Mouse (Mus musculus) testis, adult 2 months (tissue): Measurements from ENCODE around the gene Zfp790. TPM values are rescaled to one million over a fixed set of nuclear protein-coding genes. Genes with fewer than 3 reads are reported as not detected.
A peak's percentile ranks its signal among the peaks of the same experiment; 100 is the strongest.

Experiments
- H3K27ac ChIP-seq: fragments of 200-500 bp; 2 replicates; pipeline ENCODE4 v1.5.1; 2012; ENCODE audit warnings: low read depth, low read length; ENCODE audit not compliant: control insufficient read depth, insufficient read depth
- H3K27me3 ChIP-seq: fragments of 200-500 bp; 2 replicates; pipeline ENCODE4 v1.6.1; 2012; ENCODE audit warnings: mild to moderate bottlenecking, low read length, moderate library complexity; ENCODE audit not compliant: control insufficient read depth, insufficient read depth
- H3K36me3 ChIP-seq: fragments of 200-500 bp; 2 replicates; pipeline ENCODE4 v1.6.1; 2012; ENCODE audit warnings: mild to moderate bottlenecking, low read length; ENCODE audit not compliant: control insufficient read depth, insufficient read depth
- H3K4me1 ChIP-seq: fragments of 200-500 bp; 2 replicates; pipeline ENCODE4 v1.6.1; 2012; ENCODE audit warnings: low read length; ENCODE audit not compliant: control insufficient read depth, insufficient read depth
- H3K4me3 ChIP-seq: fragments of 200-500 bp; 2 replicates; pipeline ENCODE4 v1.5.1; 2012; ENCODE audit warnings: low read depth, mild to moderate bottlenecking, low read length, moderate library complexity, mixed read lengths; ENCODE audit not compliant: control insufficient read depth
- CTCF ChIP-seq: fragments of 200-500 bp; IDR thresholded peaks from 2 replicates; pipeline ENCODE4 v1.5.1; 2012; ENCODE audit warnings: low read depth, mild to moderate bottlenecking, inconsistent platforms, low read length, moderate library complexity; ENCODE audit not compliant: control insufficient read depth, insufficient read depth, insufficient replicate concordance
- POLR2A ChIP-seq: fragments of 200-500 bp; IDR thresholded peaks from 2 replicates; pipeline ENCODE4 v1.6.1; 2012; ENCODE audit warnings: low read depth, mild to moderate bottlenecking, inconsistent platforms, low read length, moderate library complexity; ENCODE audit not compliant: control insufficient read depth
- polyA plus RNA-seq: library from polyadenylated mRNA; depleted of rRNA; stranded (reverse); fragments of >200 nt; gene quantifications from 2 replicates; pipeline ENCODE4 v1.2.3, GENCODE M21; 2012

Zfp790 gene
- polyA plus RNA-seq, 1 experiment: 0.68 TPM

- peaks cover 15% of the 10 kb centered on the region for H3K4me1 ChIP-seq
- H3K36me3 ChIP-seq: no peaks in the 10 kb centered on the region
- no peaks in the 10 kb centered on the region for H3K27me3 ChIP-seq
- no peak for TF ChIP-seq POLR2A
- no peak for TF ChIP-seq CTCF
- peak overlapping the region; percentile 98 for H3K4me3 ChIP-seq
- no peak overlapping the region for H3K27ac ChIP-seq
Observed at GRCm38 (mm10) chr7:29815061-29815784, 691 bp upstream of the Zfp790 start.

DNA sequence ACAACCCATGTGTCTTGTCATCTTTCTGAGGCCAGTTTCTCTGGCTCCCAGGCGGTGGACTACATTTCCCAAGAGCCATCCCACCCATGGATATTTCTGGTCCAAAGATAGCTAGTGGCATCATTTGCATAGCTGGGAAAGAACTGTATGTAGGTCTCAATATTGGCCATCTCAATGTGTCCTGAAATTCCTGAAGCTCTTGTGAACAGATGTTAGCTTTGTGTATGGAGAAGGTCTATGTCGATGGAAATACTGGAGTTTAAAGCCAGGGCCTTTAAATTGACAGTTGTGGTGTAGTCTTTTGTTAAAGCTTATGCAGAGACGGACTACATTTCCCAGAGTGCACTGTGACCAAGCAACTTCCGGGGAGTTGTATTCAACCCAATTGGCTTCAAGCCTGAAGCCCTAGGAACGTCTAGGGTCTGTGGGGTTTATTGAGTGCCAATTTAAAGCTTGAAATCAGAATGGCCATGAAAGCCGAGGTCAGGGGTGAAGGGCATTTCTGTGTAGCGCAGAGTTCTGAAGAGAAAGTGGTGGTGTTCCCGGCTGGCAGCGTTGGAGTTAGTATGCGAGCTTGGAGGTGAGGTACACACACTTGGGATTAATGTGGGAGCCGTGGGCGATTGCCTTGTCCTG, 2.8 kb downstream of the Zfp790 start:
- Histone ChIP-seq H3K27me3 (no peaks in the 10 kb centered on the region), H3K4me3 (peak overlapping the region; percentile 57), H3K4me1 (peaks cover 15% of the 10 kb centered on the region), H3K27ac (peak overlapping the region; percentile 75), H3K36me3 (no peaks in the 10 kb centered on the region)
- TF ChIP-seq CTCF: no peak
- TF ChIP-seq POLR2A: no peak

GRCm38 (mm10) chr7:29828001-29828400, 12.1 kb downstream of the Zfp790 start:
- Histone ChIP-seq H3K36me3 (no peaks in the 10 kb centered on the region; the same call in 1 of the 2 replicates), H3K4me1 (no peaks in the 10 kb centered on the region), H3K27me3 (no peaks in the 10 kb centered on the region), H3K4me3 (no peak overlapping the region), H3K27ac (no peak overlapping the region)
- no peak for TF ChIP-seq CTCF
- no peak for TF ChIP-seq POLR2A

- Histone ChIP-seq H3K4me1 (no peaks in the 10 kb centered on the region), H3K36me3 (no peaks in the 10 kb centered on the region; the same call in 1 of the 2 replicates), H3K27me3 (no peaks in the 10 kb centered on the region), H3K4me3 (no peak overlapping the region), H3K27ac (no peak overlapping the region)
- no peak for TF ChIP-seq CTCF
- TF ChIP-seq POLR2A: no peak
Observed at GRCm38 (mm10) chr7:29829804-29830203, 13.9 kb downstream of the Zfp790 start.

GRCm38 (mm10) chr7:29836816-29837215, 20.9 kb downstream of the Zfp790 start:
- no peak for TF ChIP-seq POLR2A
- no peak for TF ChIP-seq CTCF
- Histone ChIP-seq H3K4me1 (no peaks in the 10 kb centered on the region), H3K27ac (no peak overlapping the region), H3K27me3 (no peaks in the 10 kb centered on the region), H3K36me3 (no peaks in the 10 kb centered on the region), H3K4me3 (peak overlapping the region; percentile 24)

DNA sequence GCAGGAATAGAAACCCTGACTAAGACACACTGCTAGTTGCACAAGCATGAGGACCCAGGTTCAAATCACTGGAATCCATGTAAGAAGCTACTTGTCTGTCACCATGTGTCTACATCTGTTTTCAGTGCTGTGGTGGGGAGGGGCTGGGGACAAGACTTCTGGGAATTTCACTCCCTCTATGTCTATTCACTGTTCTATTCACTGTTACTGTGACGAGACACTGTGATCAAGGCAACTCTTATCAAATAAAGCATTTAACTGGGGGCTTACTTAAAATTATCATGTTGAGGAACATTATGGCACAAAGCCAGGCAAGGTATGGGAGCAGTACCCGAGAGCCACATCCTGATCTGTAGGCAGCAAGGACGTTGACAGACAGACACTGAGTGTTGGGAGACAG, 23.3 kb downstream of the Zfp790 start:
- TF ChIP-seq CTCF: no peak
- no peak for TF ChIP-seq POLR2A
- Histone ChIP-seq H3K36me3 (no peaks in the 10 kb centered on the region), H3K4me3 (no peak overlapping the region), H3K4me1 (no peaks in the 10 kb centered on the region), H3K27me3 (no peaks in the 10 kb centered on the region), H3K27ac (no peak overlapping the region)

- Histone ChIP-seq H3K36me3 (no peaks in the 10 kb centered on the region), H3K27ac (no peak overlapping the region), H3K4me3 (no peak overlapping the region), H3K4me1 (no peaks in the 10 kb centered on the region), H3K27me3 (no peaks in the 10 kb centered on the region)
- TF ChIP-seq CTCF (no peak), POLR2A (no peak)
Observed at GRCm38 (mm10) chr7:29842105-29842504, 26.2 kb downstream of the Zfp790 start.
